Mouse (Mus musculus): ENCODE data around the gene 5430427O19Rik.

The 5430427O19Rik gene
- long read RNA-seq, experiment 1, partial matches to known transcripts, result 0 of 2 reads
- long read RNA-seq, experiment 1, other reads (novel, unspliced or antisense), result 1 of 2 reads
- long read RNA-seq, experiment 2, result 0 reads

DNA sequence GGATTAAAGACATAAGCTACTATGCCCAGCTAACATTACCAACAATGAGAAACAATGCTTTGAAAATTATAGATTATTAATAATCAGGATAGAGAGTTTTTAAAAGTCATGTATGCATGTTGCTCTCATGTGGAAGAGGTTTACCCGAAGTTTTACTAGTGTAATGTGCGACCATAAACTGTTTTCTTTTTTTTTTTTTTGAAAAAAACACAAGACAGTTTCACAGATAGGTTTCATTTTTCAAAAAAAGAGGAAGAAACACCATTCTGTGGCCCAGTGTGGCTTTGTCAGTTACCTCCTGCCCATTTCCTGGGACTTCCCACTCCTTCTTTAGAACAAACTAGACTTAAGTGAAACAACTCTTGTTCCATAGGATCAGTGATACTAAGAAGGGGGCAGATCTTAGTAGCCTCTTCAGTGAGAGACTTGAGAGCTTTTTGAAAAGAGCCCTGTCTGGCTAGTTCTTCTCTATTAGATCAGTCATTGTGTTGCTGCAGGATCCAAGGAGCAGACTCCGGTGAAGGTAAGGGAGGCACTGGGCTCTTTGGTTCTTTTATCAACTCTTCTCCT lies at the start of gene 5430427O19Rik:
TSS of gene 5430427O19Rik (plus strand) at position 441 of the 570 bp plus-strand sequence.
- intact Hi-C loops (cut with DNase I), result loop anchor here (10.0 kb wide), 1 partner anchor 95 kb away; the partner anchor contains the start of gene Gk

DNA sequence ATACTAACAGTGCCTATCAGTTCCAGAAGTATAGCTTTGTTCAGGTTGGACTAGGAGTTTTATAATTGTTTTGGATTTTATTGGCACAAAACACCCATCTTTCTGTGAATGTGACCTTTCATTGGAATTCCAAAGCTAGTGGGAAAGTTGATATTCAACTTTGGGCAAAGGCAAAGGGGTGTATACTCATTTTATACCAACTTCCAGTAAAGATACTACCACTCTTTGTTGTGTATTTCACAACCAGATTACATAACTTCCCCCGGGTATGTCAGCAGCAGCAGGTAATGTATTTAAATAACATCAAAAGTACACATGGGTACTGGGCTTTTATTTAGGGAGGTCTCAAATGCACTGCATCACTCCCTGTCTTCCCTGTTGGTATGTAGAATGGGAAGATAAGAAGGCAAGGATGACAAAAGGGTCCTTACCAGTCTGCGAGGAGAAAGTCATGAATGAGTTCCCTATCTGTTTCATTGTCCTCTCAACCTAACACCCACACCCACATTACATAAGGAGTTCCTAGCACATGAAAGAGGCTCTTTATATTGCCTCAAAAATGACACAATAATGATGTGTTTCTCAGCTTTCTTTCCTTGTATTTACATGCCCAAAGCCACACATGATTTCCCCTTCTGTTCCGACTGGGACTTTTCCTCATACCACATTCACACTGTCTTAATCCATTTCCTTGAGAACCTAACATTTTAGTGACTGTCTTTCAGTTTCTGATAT lies 42.3 kb upstream of the 5430427O19Rik start:
- intact Hi-C loops (cut with DNase I), result no loop called here

GRCm38 (mm10) chrX:85829000-85829399 lies 41.2 kb upstream of the 5430427O19Rik start:
- intact Hi-C loops (cut with DNase I), result no loop called here

DNA sequence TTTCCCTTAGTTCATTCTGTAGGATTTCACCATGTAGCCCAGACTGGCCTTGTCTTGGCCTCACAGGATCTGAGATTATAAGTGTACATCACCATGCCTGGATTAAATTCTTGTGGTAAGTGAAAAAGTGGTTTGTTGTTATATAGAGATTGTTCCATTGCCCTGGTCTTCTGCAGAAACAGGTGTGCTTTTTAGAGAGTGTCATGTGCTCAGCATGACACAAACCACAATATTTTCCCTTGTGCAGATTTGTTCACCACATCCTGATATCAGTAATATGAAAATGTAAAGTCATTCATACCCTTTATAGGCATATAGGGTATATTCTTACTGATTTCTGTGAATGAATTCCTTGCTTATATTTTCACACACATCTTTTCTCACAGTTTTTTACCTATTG lies 31.0 kb upstream of the 5430427O19Rik start:
- intact Hi-C loops (cut with DNase I), result no loop called here

DNA sequence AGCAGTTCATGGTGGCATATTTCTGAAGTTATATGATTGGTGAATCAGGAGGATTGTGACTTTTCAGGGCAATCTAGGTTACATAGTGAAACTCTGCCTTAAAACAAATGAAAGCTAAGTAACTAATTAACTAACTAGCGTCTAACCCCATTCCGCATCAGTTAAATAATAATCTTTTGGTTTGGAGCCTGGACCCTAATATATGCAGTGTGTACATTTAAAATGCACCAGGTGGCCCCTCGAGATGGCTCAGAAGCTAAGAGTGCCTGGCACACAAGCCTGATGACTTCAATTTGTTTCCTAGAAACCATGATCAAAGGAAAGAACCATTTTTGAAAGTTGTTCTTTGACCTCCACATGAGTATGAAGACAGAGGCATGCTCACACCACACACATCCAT lies 14.2 kb upstream of the 5430427O19Rik start:
- intact Hi-C loops (cut with DNase I), result no loop called here

GRCm38 (mm10) chrX:85857169-85857568 lies 13.0 kb upstream of the 5430427O19Rik start:
- intact Hi-C loops (cut with DNase I), result no loop called here

- intact Hi-C loops (cut with DNase I), result no loop called here
Observed at GRCm38 (mm10) chrX:85868079-85868478, 2.1 kb upstream of the 5430427O19Rik start.

GRCm38 (mm10) chrX:85871371-85872056 lies 1.4 kb downstream of the 5430427O19Rik start:
- intact Hi-C loops (cut with DNase I), result loop anchor here (10.0 kb wide), 1 partner anchor 97 kb away; the partner anchor contains the start of gene Gk

- intact Hi-C loops (cut with DNase I), result loop anchor here (10.0 kb wide), 1 partner anchor 100 kb away; the partner anchor contains the start of gene Gk
Observed at GRCm38 (mm10) chrX:85874367-85874766, 4.2 kb downstream of the 5430427O19Rik start.

- intact Hi-C loops (cut with DNase I), result loop anchor here (5.0 to 10.0 kb wide), 2 partner anchors 101 to 199 kb away; partner anchors contain the start of gene Gk
Observed at GRCm38 (mm10) chrX:85875951-85876350, 5.8 kb downstream of the 5430427O19Rik start.

DNA sequence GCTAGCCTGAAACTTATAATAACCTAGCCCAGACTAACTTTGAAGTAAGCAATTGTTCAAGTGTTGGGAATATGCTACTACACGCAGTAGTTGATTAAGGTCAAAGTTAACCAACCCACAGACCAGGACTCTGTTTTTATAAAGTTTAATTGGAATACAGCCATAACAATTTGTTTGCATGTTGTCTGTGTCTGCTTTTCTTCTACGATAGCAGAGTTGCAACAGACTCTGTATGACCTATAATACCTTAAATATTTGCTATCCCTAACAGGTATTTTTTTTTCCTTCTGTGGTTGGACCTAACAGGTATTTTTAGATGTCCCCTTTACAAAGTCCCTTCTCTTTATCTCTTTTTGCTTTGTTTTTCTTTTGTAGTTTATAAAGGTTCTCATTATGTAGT lies 7.6 kb downstream of the 5430427O19Rik start:
- intact Hi-C loops (cut with DNase I), result loop anchor here (5.0 to 10.0 kb wide), 2 partner anchors 103 to 200 kb away; partner anchors contain the start of gene Gk

DNA sequence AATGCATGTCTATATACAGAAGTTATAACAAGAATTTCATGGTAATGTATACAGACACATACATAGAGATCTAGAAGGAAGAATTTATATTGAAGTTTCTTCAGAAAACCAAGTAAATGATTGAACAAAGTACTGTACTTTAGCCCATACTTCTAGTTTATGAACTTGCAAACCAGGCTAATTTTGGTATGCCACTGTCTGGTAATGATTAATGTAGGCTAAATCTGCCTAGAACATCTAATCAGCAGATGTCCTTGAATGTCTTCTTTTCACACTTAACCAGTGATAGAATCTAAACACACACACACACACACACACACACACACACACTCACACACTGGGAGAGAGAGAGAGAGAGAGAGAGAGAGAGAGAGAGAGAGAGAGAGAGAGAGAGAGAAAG lies 8.1 kb downstream of the 5430427O19Rik start:
- intact Hi-C loops (cut with DNase I), result loop anchor here (5.0 to 10.0 kb wide), 2 partner anchors 103 to 201 kb away; partner anchors contain the start of gene Gk

DNA sequence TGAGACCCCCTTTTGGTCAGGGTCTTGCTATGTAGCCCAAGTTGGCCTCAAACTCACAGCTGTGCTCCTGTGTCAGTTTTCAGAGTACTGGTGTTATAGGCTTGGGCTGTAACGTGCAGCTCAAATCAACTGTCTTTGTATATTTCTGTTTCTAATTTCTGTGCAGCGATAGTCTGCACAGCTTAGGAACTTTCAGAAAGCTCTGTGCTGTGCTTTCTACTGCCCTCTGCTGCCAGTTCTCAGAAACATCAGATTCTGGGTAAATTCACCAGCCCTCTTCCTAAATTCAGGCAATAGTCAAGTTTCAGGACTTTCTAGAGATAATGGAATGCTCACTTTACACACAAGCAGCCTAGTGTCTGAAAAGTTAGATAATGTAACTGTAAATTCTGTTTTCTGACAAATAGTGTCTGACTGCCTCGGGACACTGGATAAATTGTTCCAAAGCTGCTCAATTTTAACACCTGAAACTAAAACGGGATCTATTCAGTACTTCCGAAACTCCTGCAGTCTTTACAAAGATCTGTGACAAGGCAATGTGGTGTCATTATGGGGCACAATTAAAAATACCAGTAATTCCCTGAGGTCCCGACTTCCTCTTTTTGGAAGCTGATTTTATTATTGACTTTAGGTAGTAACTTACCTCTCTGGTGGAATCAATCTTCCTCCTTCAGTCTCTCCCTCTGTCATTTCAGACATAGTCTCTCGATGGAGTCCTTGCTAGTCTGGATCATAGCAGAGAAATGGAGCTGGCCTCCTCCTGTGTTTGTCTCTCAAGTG lies 9.2 kb downstream of the 5430427O19Rik start:
- intact Hi-C loops (cut with DNase I), result loop anchor here (5.0 to 10.0 kb wide), 2 partner anchors 105 to 202 kb away; partner anchors contain the start of gene Gk

DNA sequence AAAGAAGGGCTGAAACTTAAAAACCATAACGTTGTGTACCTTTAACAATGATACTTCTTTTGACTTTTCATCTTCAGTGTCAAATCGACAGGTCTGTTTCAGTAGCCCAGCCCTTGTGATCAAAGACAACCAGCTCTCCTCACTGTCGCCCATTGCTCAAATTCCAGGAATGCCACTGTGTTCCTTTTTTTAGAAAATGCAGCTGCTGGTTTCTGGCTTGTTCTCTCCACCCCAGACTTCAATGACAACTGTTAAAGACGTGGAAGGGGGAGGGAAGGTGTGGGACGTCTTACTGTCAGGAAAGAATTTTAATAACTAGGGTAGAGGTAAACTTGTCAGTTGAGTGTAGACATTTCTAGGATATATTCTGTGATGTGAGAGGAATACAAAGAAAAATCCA lies 16.5 kb downstream of the 5430427O19Rik start:
- intact Hi-C loops (cut with DNase I), result no loop called here

- intact Hi-C loops (cut with DNase I), result no loop called here
Observed at GRCm38 (mm10) chrX:85901195-85901594, 31.0 kb downstream of the 5430427O19Rik start.

DNA sequence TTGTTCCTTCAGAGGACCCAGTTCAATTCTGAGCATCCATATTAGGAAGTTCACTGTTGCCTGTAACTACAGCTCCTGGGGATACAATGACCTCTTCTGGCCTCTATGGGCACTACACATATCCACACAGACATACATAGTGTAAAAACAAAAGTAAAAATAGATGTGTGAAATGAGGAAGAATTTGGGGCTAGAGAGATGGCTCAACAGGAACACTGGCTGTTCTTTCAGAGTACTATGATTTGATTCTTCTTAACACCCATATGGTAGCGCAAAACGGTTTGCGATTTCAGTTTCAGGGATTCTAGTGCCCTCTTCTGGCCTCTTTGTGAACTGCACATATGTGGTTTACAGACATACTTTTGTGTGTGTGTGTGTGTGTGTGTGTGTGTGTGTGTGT lies 48.9 kb downstream of the 5430427O19Rik start:
- intact Hi-C loops (cut with DNase I), result loop anchor here (5.0 kb wide), 1 partner anchor 242 kb away; no protein-coding TSS in a partner anchor

DNA sequence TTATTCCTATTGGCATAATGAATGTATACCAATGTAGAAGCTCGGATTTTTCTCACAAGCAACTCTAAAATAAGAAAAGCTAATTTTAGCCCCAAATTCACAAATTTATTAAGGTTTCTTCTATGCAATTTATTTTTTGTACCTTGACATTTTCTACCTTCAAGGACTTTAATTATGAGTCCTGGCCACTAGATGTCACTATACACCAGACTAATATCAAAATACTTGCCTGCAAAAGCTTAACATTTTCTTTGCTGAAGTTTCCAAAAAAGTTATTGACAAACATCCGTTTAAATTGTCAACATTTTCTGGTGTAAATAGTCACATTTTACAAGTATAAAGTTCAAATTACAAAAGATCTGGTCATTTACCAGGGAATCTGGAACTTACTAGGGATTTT lies 62.8 kb downstream of the 5430427O19Rik start:
- intact Hi-C loops (cut with DNase I), result no loop called here

Data from adrenal gland (tissue).